Mouse (Mus musculus) stomach, postnatal 0 days (tissue): ENCODE measurements around the gene Jak2. TPM values are rescaled to one million over a fixed set of nuclear protein-coding genes. Genes with fewer than 3 reads are reported as not detected.

Experiments
- ATAC-seq: fragments of 200-750 bp; cut with Nextera tagmentation; 2 replicates; pipeline ENCODE4 v1.8.0; 2017; ENCODE audit not compliant: low FRiP score, low TSS enrichment
- DNase-seq: peaks from one replicate; pipeline ENCODE4 v3.0.0-alpha.2; 2016; ENCODE audit warnings: low spot score
- H3K27ac ChIP-seq: fragments of 300-500 bp; sonication (generic); replicated peaks from 2 replicates; pipeline ENCODE4 v1.5.1; 2014; ENCODE audit warnings: mild to moderate bottlenecking, control low read depth
- H3K27me3 ChIP-seq: fragments of 300-500 bp; sonication (generic); 2 replicates; pipeline ENCODE4 v1.6.1; 2014; ENCODE audit warnings: low read length; ENCODE audit not compliant: control insufficient read depth, insufficient read depth
- H3K36me3 ChIP-seq: fragments of 300-500 bp; sonication (generic); 2 replicates; pipeline ENCODE4 v1.6.1; 2014; ENCODE audit warnings: low read length, mixed read lengths; ENCODE audit not compliant: control insufficient read depth, insufficient read depth
- H3K4me1 ChIP-seq: fragments of 300-500 bp; sonication (generic); replicated peaks from 2 replicates; pipeline ENCODE4 v1.6.1; 2014; ENCODE audit warnings: antibody characterized with exemption; ENCODE audit not compliant: control insufficient read depth, insufficient read depth
- H3K4me2 ChIP-seq: fragments of 300-500 bp; sonication (generic); replicated peaks from 2 replicates; pipeline ENCODE4 v1.6.1; 2014; ENCODE audit warnings: low read depth, mild to moderate bottlenecking, control low read depth, moderate library complexity
- H3K4me3 ChIP-seq: fragments of 300-500 bp; sonication (generic); 2 replicates; pipeline ENCODE4 v1.5.1; 2014; ENCODE audit warnings: low read depth, low read length, control low read depth
- H3K9ac ChIP-seq: fragments of 300-500 bp; sonication (generic); 2 replicates; pipeline ENCODE4 v1.6.1; 2014; ENCODE audit warnings: mild to moderate bottlenecking, low read length, control low read depth, mixed read lengths
- H3K9me3 ChIP-seq: fragments of 300-500 bp; sonication (generic); 2 replicates; pipeline ENCODE4 v1.6.1; 2016; ENCODE audit warnings: low read length; ENCODE audit not compliant: control insufficient read depth
- CTCF ChIP-seq: IDR thresholded peaks from 2 replicates; pipeline ENCODE4 v1.5.1; 2016; ENCODE audit warnings: antibody characterized with exemption, low read depth, mild to moderate bottlenecking, moderate library complexity
- EP300 ChIP-seq: optimal IDR thresholded peaks from 2 replicates; pipeline ENCODE3; 2016; ENCODE audit warnings: antibody characterized with exemption
- WGBS: fragments of 180-500 bp; shearing (Covaris S2); extraction: QIAGEN DNeasy Blood & Tissue Kit; methylation state at CpG from one replicate; pipeline ENCODE4 v1.1.7; 2014; 5-methylcytosine and 5-hydroxymethylcytosine counted together
- polyA plus RNA-seq: library from polyadenylated mRNA; unstranded; fragments of >200 nt; fragmentation: Nextera tagmentation; extraction: Ambion mirVana; gene quantifications from 2 replicates; pipeline ENCODE4 v1.2.1, GENCODE M21; 2015

The Jak2 gene
- polyA plus RNA-seq, 1 experiment from 2014 or later, result 6.8 TPM

DNA sequence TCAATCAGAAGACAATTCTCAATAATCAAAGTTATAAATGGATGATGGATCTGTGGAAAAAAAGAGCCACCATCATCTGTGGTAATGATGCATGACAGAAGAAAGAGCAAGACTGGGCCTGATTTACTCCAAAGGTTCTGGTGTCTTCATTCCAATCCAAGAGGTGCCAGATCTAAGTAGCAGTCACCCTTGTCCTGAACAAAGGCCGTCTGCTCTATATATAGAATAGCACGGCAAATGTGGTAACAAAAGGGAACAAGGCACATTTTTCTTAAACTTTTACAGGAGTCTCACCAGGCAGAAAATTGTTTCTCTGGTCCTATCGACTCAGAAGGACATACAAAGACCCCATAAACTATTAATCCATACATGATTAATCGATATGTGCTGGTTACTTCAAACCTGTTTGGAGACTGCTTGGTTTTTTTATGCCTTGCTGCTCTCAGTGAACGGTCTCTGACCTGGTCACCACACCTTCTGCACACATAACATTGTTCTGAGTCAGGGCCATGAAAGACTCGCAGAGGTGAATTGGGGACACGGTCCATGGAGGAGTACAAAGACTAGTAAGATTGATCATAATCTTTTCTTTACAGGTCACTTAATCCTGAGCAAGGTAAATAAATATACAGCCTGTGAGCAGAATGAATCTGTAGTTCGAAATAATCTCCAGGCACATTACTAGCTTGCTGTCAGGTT, 35.7 kb upstream of the Jak2 start:
- 45% methylated on average over 8 of the region's 8 CpGs for WGBS
- Histone ChIP-seq H3K9ac (no peak overlapping the region), H3K4me2 (no peak overlapping the region), H3K36me3 (no peaks in the 10 kb centered on the region), H3K27ac (no peak overlapping the region), H3K9me3 (no peaks in the 10 kb centered on the region), H3K4me3 (no peak overlapping the region), H3K27me3 (no peaks in the 10 kb centered on the region), H3K4me1 (no peaks in the 10 kb centered on the region)
- no peak for TF ChIP-seq CTCF
- no peak for TF ChIP-seq EP300
- DNase-seq, result peak; percentile 67
- ATAC-seq, result peak; percentile 95

DNA sequence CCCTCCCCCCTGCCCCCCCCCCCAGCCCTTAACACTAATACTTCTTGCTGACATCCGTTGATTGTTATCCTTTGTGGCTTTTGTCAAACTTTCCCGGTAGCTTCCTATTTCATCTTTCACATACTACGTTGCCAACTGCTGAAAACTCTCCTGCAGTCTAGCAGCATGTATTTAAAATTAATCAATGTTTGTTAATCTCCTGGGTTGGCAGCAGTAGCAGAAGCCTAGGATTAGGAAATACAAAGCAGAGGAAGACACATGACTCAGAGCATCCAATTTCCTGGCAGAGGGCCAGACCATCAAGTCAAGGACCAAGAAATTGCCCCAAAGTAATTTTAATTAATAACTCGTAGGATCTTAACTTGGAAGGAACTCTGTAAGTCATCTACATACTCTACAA, 29.8 kb upstream of the Jak2 start:
- no peak overlapping the region for H3K27ac ChIP-seq
- no peak overlapping the region for H3K4me3 ChIP-seq
- H3K36me3 ChIP-seq, result no peaks in the 10 kb centered on the region
- H3K4me2 ChIP-seq, result no peak overlapping the region
- H3K27me3 ChIP-seq, result no peaks in the 10 kb centered on the region
- WGBS, result 39% methylated on average over 4 of the region's 4 CpGs
- TF ChIP-seq EP300, result no peak
- no peak for TF ChIP-seq CTCF
- no peaks in the 10 kb centered on the region for H3K4me1 ChIP-seq
- no peaks in the 10 kb centered on the region for H3K9me3 ChIP-seq
- ATAC-seq (no peak), DNase-seq (no peak)
- no peak overlapping the region for H3K9ac ChIP-seq

DNA sequence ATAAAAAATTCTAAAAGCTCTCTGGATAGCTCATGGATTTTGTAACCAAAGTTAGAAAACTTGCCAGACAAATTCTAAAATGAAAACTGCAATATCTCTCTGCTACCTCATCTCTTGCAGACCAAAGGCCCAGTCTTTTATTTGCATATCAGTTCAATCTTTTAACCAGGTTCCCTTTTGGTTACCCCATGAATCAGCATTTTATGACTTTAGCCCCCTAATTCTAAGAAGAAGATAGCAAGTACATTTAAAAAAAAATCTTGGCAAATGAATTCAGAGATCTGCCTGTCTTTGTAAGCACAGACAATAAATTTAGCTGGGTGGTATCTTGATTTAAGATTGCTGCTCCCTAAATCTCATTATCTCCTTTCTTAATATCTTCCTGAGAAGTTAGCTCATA, 26.7 kb upstream of the Jak2 start:
- no peak overlapping the region for H3K9ac ChIP-seq
- no peak for DNase-seq
- H3K4me1 ChIP-seq, result no peaks in the 10 kb centered on the region
- no peaks in the 10 kb centered on the region for H3K36me3 ChIP-seq
- TF ChIP-seq CTCF, result no peak
- no peak for TF ChIP-seq EP300
- H3K4me3 ChIP-seq, result no peak overlapping the region
- H3K27me3 ChIP-seq, result no peaks in the 10 kb centered on the region
- no peaks in the 10 kb centered on the region for H3K9me3 ChIP-seq
- ATAC-seq, result no peak
- H3K4me2 ChIP-seq, result no peak overlapping the region
- no peak overlapping the region for H3K27ac ChIP-seq

DNA sequence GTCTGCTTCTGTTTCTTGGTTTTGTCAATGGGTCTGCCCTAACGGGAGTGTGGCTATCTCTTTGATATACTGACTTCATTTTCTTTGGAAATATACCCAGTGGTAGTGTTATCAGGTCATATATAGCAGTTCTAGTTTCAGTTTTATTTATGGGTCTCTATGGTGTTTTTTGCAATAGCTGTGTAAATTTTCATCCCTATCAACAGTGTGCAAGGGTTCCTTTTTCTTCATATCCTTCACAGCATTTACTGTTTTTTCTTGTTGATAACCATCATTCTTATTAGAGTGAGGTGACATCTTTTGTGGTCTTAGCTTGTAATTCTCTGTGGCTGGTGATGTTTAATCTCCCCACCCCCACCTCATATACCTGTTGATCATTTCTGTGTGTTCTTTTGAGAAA, 24.6 kb upstream of the Jak2 start:
- no peak for DNase-seq
- Histone ChIP-seq H3K9me3 (no peaks in the 10 kb centered on the region), H3K36me3 (no peaks in the 10 kb centered on the region), H3K4me3 (no peak overlapping the region), H3K9ac (no peak overlapping the region), H3K27ac (no peak overlapping the region), H3K4me1 (no peaks in the 10 kb centered on the region), H3K4me2 (no peak overlapping the region), H3K27me3 (no peaks in the 10 kb centered on the region)
- no peak for ATAC-seq
- 74% methylated on average over 1 of the region's 1 CpGs for WGBS
- TF ChIP-seq EP300 (no peak), CTCF (no peak)

DNA sequence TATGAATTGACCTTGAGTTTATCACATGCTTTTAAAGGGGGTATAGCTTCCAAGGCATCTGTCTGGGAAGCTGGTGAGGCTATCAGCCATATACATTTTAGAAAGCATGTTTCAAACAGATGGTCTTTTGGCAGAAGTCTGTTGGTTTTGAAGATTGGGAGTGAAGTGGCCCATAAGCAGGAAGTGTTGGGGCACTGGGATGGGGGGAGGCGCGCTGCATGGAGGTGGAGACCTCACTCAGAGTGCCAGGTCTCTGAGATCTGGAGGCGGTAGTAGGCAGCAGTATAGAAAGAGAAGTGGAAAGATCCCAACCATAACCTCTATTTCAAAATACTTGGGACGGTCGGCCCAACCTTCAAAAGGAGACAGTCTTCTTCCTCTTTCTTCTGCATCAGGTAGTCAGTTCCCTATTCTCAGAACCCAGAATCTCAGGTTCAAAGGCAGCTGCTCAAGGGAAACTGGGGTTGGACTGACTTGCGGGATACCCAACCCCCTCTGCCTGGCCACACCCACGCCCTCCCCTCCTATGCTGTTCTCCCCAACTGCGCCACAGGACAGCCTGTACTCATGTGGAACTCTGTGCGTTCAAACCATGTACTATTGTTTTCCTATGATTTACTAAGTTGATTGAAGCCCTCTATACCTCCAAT, 23.6 kb upstream of the Jak2 start:
- ATAC-seq (no peak), DNase-seq (no peak)
- Histone ChIP-seq H3K4me3 (no peak overlapping the region), H3K9ac (no peak overlapping the region), H3K4me2 (no peak overlapping the region), H3K4me1 (no peaks in the 10 kb centered on the region), H3K36me3 (no peaks in the 10 kb centered on the region), H3K9me3 (no peaks in the 10 kb centered on the region), H3K27me3 (no peaks in the 10 kb centered on the region), H3K27ac (no peak overlapping the region)
- 68% methylated on average over 9 of the region's 9 CpGs for WGBS
- TF ChIP-seq CTCF, result no peak
- no peak for TF ChIP-seq EP300

DNA sequence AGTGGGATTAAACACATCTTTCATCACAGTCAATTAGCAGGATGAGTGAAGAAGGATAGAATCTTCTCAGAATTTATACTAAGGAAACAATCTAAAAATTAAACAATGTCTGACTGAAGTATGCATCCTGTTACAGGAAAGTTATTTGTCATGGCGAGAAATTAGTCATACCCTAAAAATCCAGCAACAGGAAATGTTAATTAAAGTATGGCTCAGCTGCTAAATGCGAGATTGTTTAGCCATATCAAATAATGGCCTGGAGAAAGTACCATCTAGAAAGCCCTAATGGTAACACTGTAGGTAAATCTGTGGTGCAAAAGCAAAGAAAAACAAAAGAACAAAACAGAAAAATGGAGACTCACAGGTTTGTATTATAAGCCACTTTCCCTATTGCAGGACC, 22.6 kb upstream of the Jak2 start:
- H3K4me1 ChIP-seq, result no peaks in the 10 kb centered on the region
- no peak overlapping the region for H3K27ac ChIP-seq
- H3K4me3 ChIP-seq, result no peak overlapping the region
- H3K9me3 ChIP-seq, result no peaks in the 10 kb centered on the region
- ATAC-seq, result no peak
- H3K9ac ChIP-seq, result no peak overlapping the region
- no peaks in the 10 kb centered on the region for H3K27me3 ChIP-seq
- no peaks in the 10 kb centered on the region for H3K36me3 ChIP-seq
- TF ChIP-seq CTCF (no peak), EP300 (no peak)
- WGBS, result 49% methylated on average over 2 of the region's 2 CpGs
- H3K4me2 ChIP-seq, result no peak overlapping the region
- DNase-seq, result no peak
